Mouse (Mus musculus): ENCODE results near the gene Ptprq.

Gene Ptprq

DNA sequence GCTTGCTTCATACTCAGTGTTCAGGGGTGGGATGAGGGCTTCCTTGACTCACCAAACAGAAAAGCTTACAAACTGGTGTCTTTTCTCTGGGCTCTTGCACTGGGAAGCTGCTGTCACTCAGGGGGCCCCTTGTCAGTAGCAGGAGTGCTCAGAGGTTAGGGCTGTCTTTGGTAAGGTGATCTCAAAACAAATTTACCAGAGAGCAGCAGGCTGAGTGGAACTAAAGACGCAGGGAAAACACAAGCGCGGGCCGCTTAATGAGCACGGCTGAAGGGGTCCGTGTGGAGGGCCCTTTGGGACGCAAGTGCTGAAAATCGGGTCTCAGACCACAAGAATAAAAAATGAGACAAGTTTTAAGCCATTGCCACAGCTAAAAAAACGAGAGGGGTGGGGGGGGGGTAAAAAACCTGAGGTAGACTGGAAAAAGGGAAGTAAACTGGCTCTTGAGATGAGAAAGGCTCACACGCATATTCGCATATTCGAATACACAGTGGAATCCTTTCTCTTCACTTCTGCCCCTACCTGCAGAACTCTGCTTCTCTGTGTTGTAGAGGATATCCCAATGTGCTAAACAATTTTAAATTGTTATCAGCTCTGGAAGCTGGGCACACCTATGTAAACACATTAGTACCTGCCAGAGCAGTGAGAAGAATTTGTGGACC is 231.1 kb downstream of the Ptprq start:
- DNase-seq (ENCODE audit: low spot score in 2 of 2), result no peak

DNA sequence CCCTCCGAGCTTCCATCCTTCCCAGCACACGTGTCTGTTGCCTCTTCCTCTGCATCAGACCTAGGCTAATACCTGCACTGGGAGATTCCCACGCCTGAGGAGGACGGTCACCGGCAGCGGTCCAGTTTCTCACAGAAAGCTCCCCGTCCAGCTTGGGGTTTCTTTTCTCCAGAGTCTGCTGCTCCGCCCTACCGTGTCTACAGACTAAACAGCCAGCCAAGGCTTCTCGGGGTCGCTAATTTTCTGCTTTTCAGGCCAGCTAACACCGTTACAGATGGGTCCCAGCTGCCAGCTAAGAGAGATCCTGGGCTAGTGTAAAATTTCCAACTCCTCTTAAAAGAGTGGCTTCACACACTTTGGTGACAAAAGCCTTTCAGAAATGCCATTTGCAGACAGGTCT is 233.1 kb downstream of the Ptprq start:
- DNase-seq (ENCODE audit: low spot score in 2 of 2), result no peak

DNA sequence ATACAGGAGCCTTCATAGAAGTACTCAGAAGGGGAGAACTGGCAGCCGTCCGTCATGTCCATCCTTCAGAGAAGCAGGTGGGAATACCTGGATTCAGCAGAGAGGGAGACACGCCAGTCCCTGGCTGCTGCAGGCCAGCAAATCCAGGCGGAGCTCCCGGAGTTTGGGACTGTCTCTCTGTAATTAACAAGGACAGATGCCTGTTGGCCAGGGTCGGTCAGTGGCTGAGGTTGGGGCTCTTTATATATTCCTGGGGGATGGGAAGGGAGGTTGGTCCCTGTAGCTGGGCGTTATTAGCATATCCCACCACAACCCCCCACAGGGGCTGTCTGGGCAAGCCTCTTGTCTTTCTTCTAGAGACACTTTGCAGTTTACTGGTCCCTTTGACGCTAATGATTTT is 234.0 kb downstream of the Ptprq start, which contains the start of gene Myf5:
Myf5 (minus strand) TSS at position 265 of the 400 bp plus-strand sequence.
- DNase-seq (ENCODE audit: low spot score in 2 of 2), result no peak

DNA sequence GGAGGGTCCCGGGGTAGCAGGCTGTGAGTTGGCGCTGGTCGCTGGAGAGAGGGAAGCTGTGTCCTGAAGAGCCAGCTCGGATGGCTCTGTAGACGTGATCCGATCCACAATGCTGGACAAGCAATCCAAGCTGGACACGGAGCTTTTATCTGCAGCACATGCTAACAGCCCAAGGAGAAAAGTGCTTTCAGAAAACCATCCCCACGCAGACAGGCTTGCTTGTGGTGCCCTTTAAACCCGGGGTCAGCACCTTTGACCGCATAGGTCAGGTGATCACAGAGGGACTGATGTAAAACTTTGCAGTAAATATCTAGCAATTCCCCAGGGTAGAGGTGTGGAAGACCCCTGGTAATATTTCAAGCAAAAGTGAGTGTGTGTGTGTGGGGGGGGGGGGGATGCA is 235.8 kb downstream of the Ptprq start:
- no peak for DNase-seq (ENCODE audit: low spot score in 2 of 2)

DNA sequence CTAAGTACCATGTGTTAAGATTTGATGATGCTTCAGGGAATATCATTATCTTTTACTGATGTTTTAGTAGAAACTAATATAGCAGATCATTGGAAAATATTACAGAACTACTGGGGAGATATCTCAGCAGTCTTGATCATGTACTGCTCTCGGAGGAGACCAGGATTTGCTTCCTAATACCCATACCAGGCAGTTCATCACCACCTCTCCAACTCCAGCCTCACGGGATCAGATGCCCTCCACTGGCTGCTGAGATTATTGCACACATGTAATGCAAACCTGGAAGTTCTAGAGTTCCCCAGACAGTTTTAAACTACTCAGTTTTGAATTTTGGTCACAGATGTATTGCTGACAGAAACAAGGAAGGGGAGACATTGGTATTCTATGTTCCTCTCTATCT is 246.4 kb downstream of the Ptprq start:
- no peak for DNase-seq (ENCODE audit: low spot score in 2 of 2)

DNA sequence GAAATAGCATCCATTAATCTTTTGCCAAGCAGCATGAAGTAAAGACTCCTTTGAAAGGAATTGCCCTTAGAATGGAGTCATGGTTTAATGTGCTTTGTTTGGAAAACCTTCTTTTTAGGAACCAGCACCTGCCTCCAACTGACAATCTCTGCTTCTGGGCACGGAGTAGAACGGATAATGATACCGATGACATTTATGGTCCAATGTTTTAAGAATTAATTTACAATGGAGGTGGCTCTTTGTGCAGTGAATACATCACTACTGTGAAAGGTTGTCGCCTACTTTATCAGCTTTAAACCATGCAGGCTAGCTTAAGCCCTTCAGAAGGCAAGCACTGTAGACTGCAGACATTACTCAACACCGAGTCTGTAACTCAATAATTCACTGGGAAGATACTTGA is 248.1 kb downstream of the Ptprq start:
- no peak for DNase-seq (ENCODE audit: low spot score in 2 of 2)

DNA sequence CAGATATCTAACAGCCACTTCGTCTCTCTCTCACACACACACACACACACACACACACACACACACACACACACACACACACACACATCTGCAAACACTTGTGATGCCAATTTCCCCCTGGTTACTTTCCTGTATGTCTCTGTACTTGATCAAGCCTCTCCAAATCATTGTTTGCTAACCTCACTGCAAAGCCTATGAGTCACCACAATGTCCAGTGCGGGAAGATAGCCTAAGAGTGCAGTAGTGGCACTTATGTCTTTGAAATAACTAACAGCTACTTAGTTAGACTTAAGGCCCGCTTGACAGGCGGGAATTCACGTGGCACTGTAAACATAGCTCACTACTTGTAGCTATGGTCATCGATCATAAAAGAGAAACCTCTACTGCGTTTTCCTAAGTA is 252.0 kb downstream of the Ptprq start:
- DNase-seq (ENCODE audit: low spot score in 2 of 2), result no peak
